22 mouse cellular contexts compared by ENCODE assay signal in the genomic region with DNA sequence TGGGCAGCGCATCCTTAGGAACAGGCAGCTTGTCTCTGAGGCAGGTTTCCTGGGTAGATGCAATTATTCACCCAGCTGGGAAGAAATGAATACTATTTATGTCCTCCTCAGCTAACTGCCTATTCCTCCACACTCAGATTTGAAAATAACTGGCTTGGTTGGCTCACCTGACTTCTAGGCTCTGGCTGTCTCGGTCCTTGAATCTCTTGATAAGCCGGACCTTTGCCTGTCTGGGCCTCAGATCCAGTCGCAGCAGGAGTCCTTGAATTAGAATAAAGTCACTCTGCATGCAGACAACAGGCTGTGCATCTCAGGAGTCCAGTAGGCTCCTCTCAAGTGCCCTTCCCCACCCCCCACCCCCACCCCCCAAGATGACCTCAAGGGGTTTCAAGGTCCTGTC.
DNase-seq lines count a peak whose midpoint lies in the region; ATAC-seq and TF ChIP-seq lines count a peak whose summit lies in the region.
"Had no signal": no experiment of that assay in that cellular context is flagged by ENCODE, and none has a peak within 500 bp of the region (broad histone marks: within the 10 kb centered on the region; RNA-seq: fewer than 3 reads in every experiment).

No protein-coding gene starts in this region.

- H3K9me3 ChIP-seq in forebrain, postnatal 0 days (ENCODE audit: low read length): no peaks in the 10 kb centered on the region
- H3K9me3 ChIP-seq in forebrain, embryonic 16.5 days (ENCODE audit: control insufficient read depth, low read length): no peaks in the 10 kb centered on the region
- no peaks in the 10 kb centered on the region for H3K9me3 ChIP-seq in E14TG2a.4 (ENCODE audit: low read length)
- H3K9me3 ChIP-seq: embryonic facial prominence, embryonic 15.5 days; forebrain, embryonic 12.5 days; hindbrain, embryonic 12.5 days; limb, embryonic 15.5 days; liver, embryonic 15.5 days had no signal

- DNase-seq in forebrain, postnatal 0 days: no peak
- no peak for DNase-seq in layer of hippocampus, adult 2 months (ENCODE audit: low spot score in 2 of 2)
- no peak for DNase-seq in layer of hippocampus, adult 11-12 months (ENCODE audit: low spot score)
- DNase-seq in R1 (ENCODE audit: low read depth, low spot score): peak; percentile 96
- DNase-seq: adrenal gland, postnatal 14 days; cerebellum, adult 11 months; cerebellum, postnatal 25 days; embryo, embryonic 11 days; kidney, adult 18-20 months; lung, postnatal 10 days; right cerebral cortex, postnatal 4 days; thymus, postnatal 14 days had no signal

- no peak for TF ChIP-seq CTCF in forebrain, postnatal 0 days (IDR thresholded peaks at IDR 0.05; ENCODE audit: low read depth)
- TF ChIP-seq CTCF in layer of hippocampus, adult 2 months (conservative IDR thresholded peaks at IDR 0.05): no peak
- TF ChIP-seq CTCF in E14TG2a.4 (conservative IDR thresholded peaks at IDR 0.05; ENCODE audit: low read length): no peak

- peaks cover 32% of the 10 kb centered on the region for H3K4me1 ChIP-seq in forebrain, postnatal 0 days (ENCODE audit: insufficient read depth)
- H3K4me1 ChIP-seq in forebrain, embryonic 16.5 days (replicated peaks; ENCODE audit: control insufficient read depth, insufficient read depth, low read length): peaks cover 40% of the 10 kb centered on the region
- H3K4me1 ChIP-seq in E14TG2a.4 (replicated peaks; ENCODE audit: low read depth, low read length): peaks cover 83% of the 10 kb centered on the region

- H3K27ac ChIP-seq in forebrain, postnatal 0 days (ENCODE audit: low read depth, low read length): peak overlapping the region; percentile 57
- H3K27ac ChIP-seq in forebrain, embryonic 16.5 days (ENCODE audit: low read length): no peak overlapping the region
- H3K27ac ChIP-seq in layer of hippocampus, adult 2 months: peak overlapping the region; percentile 37; the same call in 1 of the 2 replicates
- H3K27ac ChIP-seq: embryonic facial prominence, embryonic 15.5 days; forebrain, embryonic 12.5 days; hindbrain, embryonic 12.5 days; kidney, postnatal 0 days; limb, embryonic 15.5 days; liver, embryonic 15.5 days had no signal

- WGBS in forebrain, postnatal 0 days: 53% methylated on average over 4 of the region's 4 CpGs
- 62% methylated on average over 4 of the region's 4 CpGs for WGBS in forebrain, embryonic 16.5 days

- no peaks in the 10 kb centered on the region for H3K36me3 ChIP-seq in forebrain, postnatal 0 days (ENCODE audit: insufficient read depth)
- H3K36me3 ChIP-seq in forebrain, embryonic 16.5 days (ENCODE audit: control insufficient read depth, insufficient read depth): no peaks in the 10 kb centered on the region
- no peaks in the 10 kb centered on the region for H3K36me3 ChIP-seq in E14TG2a.4 (ENCODE audit: insufficient read depth, low read length)
- H3K36me3 ChIP-seq: embryonic facial prominence, embryonic 15.5 days; forebrain, embryonic 12.5 days; hindbrain, embryonic 12.5 days; limb, embryonic 15.5 days; liver, embryonic 15.5 days had no signal

- no peak overlapping the region for H3K9ac ChIP-seq in forebrain, postnatal 0 days
- no peak overlapping the region for H3K9ac ChIP-seq in forebrain, embryonic 16.5 days (replicated peaks; ENCODE audit: low read depth, low read length)
- H3K9ac ChIP-seq: embryonic facial prominence, embryonic 15.5 days; forebrain, embryonic 12.5 days; hindbrain, embryonic 12.5 days; limb, embryonic 15.5 days; liver, embryonic 15.5 days had no signal

- ATAC-seq in forebrain, postnatal 0 days: no peak; the same call in 1 of the 2 replicates
- no peak for ATAC-seq in forebrain, embryonic 16.5 days
- ATAC-seq in erythroid progenitor cell, adult 5-6 weeks (replicated peaks; ENCODE audit: low FRiP score, poor library complexity, severe bottlenecking): no peak

- no peaks in the 10 kb centered on the region for H3K27me3 ChIP-seq in forebrain, postnatal 0 days (ENCODE audit: insufficient read depth, low read length)
- no peaks in the 10 kb centered on the region for H3K27me3 ChIP-seq in forebrain, embryonic 16.5 days (replicated peaks; ENCODE audit: control insufficient read depth, insufficient read depth, low read length)
- no peaks in the 10 kb centered on the region for H3K27me3 ChIP-seq in E14TG2a.4 (ENCODE audit: insufficient read depth, low read length)
- H3K27me3 ChIP-seq: CH12.LX; embryonic facial prominence, embryonic 15.5 days; forebrain, embryonic 12.5 days; hindbrain, embryonic 12.5 days; limb, embryonic 15.5 days; liver, embryonic 15.5 days had no signal

- H3K4me2 ChIP-seq in forebrain, postnatal 0 days (ENCODE audit: low read depth): no peak overlapping the region
- H3K4me2 ChIP-seq in forebrain, embryonic 16.5 days (ENCODE audit: low read length): no peak overlapping the region
- H3K4me2 ChIP-seq: embryonic facial prominence, embryonic 15.5 days; forebrain, embryonic 12.5 days; hindbrain, embryonic 12.5 days; limb, embryonic 15.5 days; liver, embryonic 15.5 days had no signal

- H3K4me3 ChIP-seq in forebrain, postnatal 0 days (ENCODE audit: low read depth, low read length): no peak overlapping the region
- H3K4me3 ChIP-seq in forebrain, embryonic 16.5 days (replicated peaks; ENCODE audit: low read length): no peak overlapping the region
- no peak overlapping the region for H3K4me3 ChIP-seq in layer of hippocampus, adult 2 months
- peak overlapping the region; percentile 67 for H3K4me3 ChIP-seq in E14TG2a.4 (replicated peaks; ENCODE audit: low read length)
- H3K4me3 ChIP-seq: embryonic facial prominence, embryonic 15.5 days; forebrain, embryonic 12.5 days; hindbrain, embryonic 12.5 days; limb, embryonic 15.5 days; liver, embryonic 15.5 days had no signal
